In genomic region chr6:134926803-134927594, GRCm38 (mm10) we compare ENCODE assay signal across 8 mouse cellular contexts. TPM values are rescaled to one million over a fixed set of nuclear protein-coding genes. Genes with fewer than 3 reads are reported as not detected.
DNase-seq lines count a peak whose midpoint lies in the region; ATAC-seq and TF ChIP-seq lines count a peak whose summit lies in the region.

No protein-coding gene starts in this region.

- TF ChIP-seq POLR2A in spleen, adult 2 months (IDR thresholded peaks at IDR 0.05; ENCODE audit: low read depth, low read length), result no peak

- H3K4me1 ChIP-seq in forebrain, embryonic 15.5 days, result peaks cover 48% of the 10 kb centered on the region
- peaks cover 43% of the 10 kb centered on the region for H3K4me1 ChIP-seq in hindbrain, embryonic 12.5 days
- no peaks in the 10 kb centered on the region; the same call in 1 of the 2 replicates for H3K4me1 ChIP-seq in spleen, adult 2 months (ENCODE audit: control insufficient read depth, insufficient read depth, insufficient read length)

- peak overlapping the region; percentile 78 for H3K4me2 ChIP-seq in forebrain, embryonic 15.5 days (replicated peaks)
- peak overlapping the region; percentile 94 for H3K4me2 ChIP-seq in hindbrain, embryonic 12.5 days (replicated peaks)

- H3K4me3 ChIP-seq in forebrain, embryonic 15.5 days, result peak overlapping the region; percentile 54
- peak overlapping the region; percentile 59 for H3K4me3 ChIP-seq in hindbrain, embryonic 12.5 days
- peak overlapping the region; percentile 64 for H3K4me3 ChIP-seq in spleen, adult 2 months (ENCODE audit: extremely low read depth, insufficient read depth, insufficient read length)

- under 1% methylated on average over 63 of the region's 63 CpGs for WGBS in forebrain, embryonic 15.5 days
- WGBS in hindbrain, embryonic 12.5 days, result under 1% methylated on average over 63 of the region's 63 CpGs
- WGBS in spleen, adult 2 months, result under 1% methylated on average over 63 of the region's 63 CpGs

- intact Hi-C loops in left cerebral cortex, postnatal 36 days (cut with DNase I), result no loop called here

- ATAC-seq in forebrain, embryonic 15.5 days (replicated peaks), result peak; percentile 36
- ATAC-seq in hindbrain, embryonic 12.5 days (ENCODE audit: low FRiP score), result peak; percentile 43
- ATAC-seq in megakaryocyte progenitor cell, adult 5-6 weeks (replicated peaks; ENCODE audit: poor library complexity), result peak; percentile 35

- H3K27ac ChIP-seq in forebrain, embryonic 15.5 days (replicated peaks), result peak overlapping the region; percentile 98
- H3K27ac ChIP-seq in hindbrain, embryonic 12.5 days, result peak overlapping the region; percentile 98
- peak overlapping the region; percentile 97 for H3K27ac ChIP-seq in spleen, adult 2 months (ENCODE audit: insufficient read depth, low read length)

- H3K27me3 ChIP-seq in forebrain, embryonic 15.5 days, result no peaks in the 10 kb centered on the region
- H3K27me3 ChIP-seq in hindbrain, embryonic 12.5 days, result no peaks in the 10 kb centered on the region
- no peaks in the 10 kb centered on the region for H3K27me3 ChIP-seq in spleen, adult 2 months (ENCODE audit: control insufficient read depth, insufficient read depth, low read length)

- no peaks in the 10 kb centered on the region for H3K9me3 ChIP-seq in forebrain, embryonic 15.5 days
- H3K9me3 ChIP-seq in hindbrain, embryonic 12.5 days (replicated peaks), result no peaks in the 10 kb centered on the region

- TF ChIP-seq CTCF in spleen, adult 2 months (IDR thresholded peaks at IDR 0.05; ENCODE audit: extremely low read depth, insufficient read depth, insufficient read length, insufficient replicate concordance), result no peak

- peak overlapping the region; percentile 66 for H3K9ac ChIP-seq in forebrain, embryonic 15.5 days (replicated peaks)
- peak overlapping the region; percentile 82 for H3K9ac ChIP-seq in hindbrain, embryonic 12.5 days

- peak; percentile 16 to 27 for DNase-seq in layer of hippocampus, adult 18-20 months (ENCODE audit: low spot score in 2 of 2)
- no peak for DNase-seq in layer of hippocampus, adult 9-11 months
- peak; percentile 56 for DNase-seq in cerebellum, adult 11-12 months
- peak; percentile 45 to 51 for DNase-seq in left cerebral cortex, postnatal 36 days (ENCODE audit: low spot score in 2 of 2)
- peak in 1 of 2 experiments; percentile 61 for DNase-seq in spleen, adult 2 months (ENCODE audit: low read depth in 1 of 2, low spot score in 2 of 2)

- H3K36me3 ChIP-seq in forebrain, embryonic 15.5 days, result no peaks in the 10 kb centered on the region
- no peaks in the 10 kb centered on the region for H3K36me3 ChIP-seq in hindbrain, embryonic 12.5 days
- H3K36me3 ChIP-seq in spleen, adult 2 months (ENCODE audit: control insufficient read depth, insufficient read depth, low read length), result peaks cover 11% of the 10 kb centered on the region

RNA-seq across cellular contexts. Expression of gene Cdkn1b, which starts 6.8 kb away (rescaled TPM):
- total RNA-seq in layer of hippocampus, adult 18-20 months (2021), result 10 to 100 TPM; 46.0 to 48.2 TPM
- 52.4 and 55.1 TPM in 2 replicates for polyA plus RNA-seq in forebrain, embryonic 15.5 days (2015; fragmentation: Nextera tagmentation; extraction: Ambion mirVana)
- polyA plus RNA-seq in hindbrain, embryonic 12.5 days (2016; fragmentation: Nextera tagmentation; extraction: Ambion mirVana), result 24.9 and 25.7 TPM in 2 replicates
- 10 to 100 TPM; 41.5 to 46.0 TPM for total RNA-seq in left cerebral cortex, postnatal 36 days (2021)
- 20.1 and 21.1 TPM in 2 replicates for total RNA-seq in megakaryocyte progenitor cell, adult 5-6 weeks (2015)
- total RNA-seq in megakaryocyte progenitor cell, adult 5-6 weeks (2017), result 36.8 and 39.1 TPM in 2 replicates
- 30.3 and 35.3 TPM in 2 replicates for polyA plus RNA-seq in spleen, adult 2 months (2012; rRNA removed)

RNA-seq across cellular contexts. Expression of gene Gpr19, which starts 28.6 kb away (rescaled TPM):
- total RNA-seq in layer of hippocampus, adult 18-20 months (2021), result 10 to 100 TPM; 26.2 to 28.1 TPM
- 47.7 and 48.1 TPM in 2 replicates for polyA plus RNA-seq in forebrain, embryonic 15.5 days (2015; fragmentation: Nextera tagmentation; extraction: Ambion mirVana)
- 31.3 and 31.8 TPM in 2 replicates for polyA plus RNA-seq in hindbrain, embryonic 12.5 days (2016; fragmentation: Nextera tagmentation; extraction: Ambion mirVana)
- 10 to 100 TPM; 20.2 to 24.9 TPM for total RNA-seq in left cerebral cortex, postnatal 36 days (2021)
- 7.7 and 12.8 TPM in 2 replicates for total RNA-seq in megakaryocyte progenitor cell, adult 5-6 weeks (2015)
- total RNA-seq in megakaryocyte progenitor cell, adult 5-6 weeks (2017), result 7.2 and 7.6 TPM in 2 replicates
- 6.4 and 7.0 TPM in 2 replicates for polyA plus RNA-seq in spleen, adult 2 months (2012; rRNA removed)

RNA-seq across cellular contexts. Expression of gene Apold1, which starts 54.5 kb away (rescaled TPM):
- total RNA-seq in layer of hippocampus, adult 18-20 months (2021), result 1 to 10 TPM; 3.4 to 3.7 TPM
- polyA plus RNA-seq in forebrain, embryonic 15.5 days (2015; fragmentation: Nextera tagmentation; extraction: Ambion mirVana), result 3.5 and 3.8 TPM in 2 replicates
- 4.5 TPM in 2 replicates for polyA plus RNA-seq in hindbrain, embryonic 12.5 days (2016; fragmentation: Nextera tagmentation; extraction: Ambion mirVana)
- total RNA-seq in left cerebral cortex, postnatal 36 days (2021), result 1 to 10 TPM; 3.2 to 8.0 TPM
- total RNA-seq in megakaryocyte progenitor cell, adult 5-6 weeks (2015), result 0.05 TPM in 1 of 2 replicates, not detected in the other
- 0.10 TPM in 1 of 2 replicates, not detected in the other for total RNA-seq in megakaryocyte progenitor cell, adult 5-6 weeks (2017)
- polyA plus RNA-seq in spleen, adult 2 months (2012; rRNA removed), result 1.1 TPM in 2 replicates
